Comparison of ENCODE assay signal across 9 mouse cellular contexts in genomic region chr6:90327670-90328069, GRCm38 (mm10). TPM values are rescaled to one million over a fixed set of nuclear protein-coding genes. Genes with fewer than 3 reads are reported as not detected.
A peak's percentile ranks its signal among the peaks of the same experiment; 100 is the strongest.
DNase-seq lines count a peak whose midpoint lies in the region; ATAC-seq and TF ChIP-seq lines count a peak whose summit lies in the region.
"Had no signal": no experiment of that assay in that cellular context is flagged by ENCODE, and none has a peak within 500 bp of the region (broad histone marks: within the 10 kb centered on the region; RNA-seq: fewer than 3 reads in every experiment).

No protein-coding gene starts in this region.

- 0 out of 2 replicates have a peak, but pooled peaks cover 11% of the 10 kb centered on the region for H3K27me3 ChIP-seq in hindbrain, embryonic 14.5 days (ENCODE audit: control insufficient read depth, insufficient read depth, low read length)
- H3K27me3 ChIP-seq in hindbrain, embryonic 13.5 days = peaks cover 14% of the 10 kb centered on the region; the same call in 1 of the 2 replicates
- H3K27me3 ChIP-seq in C2C12 (ENCODE audit: control insufficient read depth, insufficient read depth, insufficient read length) (peaks cover 3% of the 10 kb centered on the region), MEL (ENCODE audit: control insufficient read depth in 1 of 2, insufficient read depth in 2 of 2, low read length in 2 of 2) (no peaks in the 10 kb centered on the region)
- no peaks in the 10 kb centered on the region for H3K27me3 ChIP-seq in midbrain, embryonic 16.5 days (ENCODE audit: control insufficient read depth, insufficient read depth, low read depth, low read length)

- H3K9ac ChIP-seq in hindbrain, embryonic 14.5 days = no peak overlapping the region
- H3K9ac ChIP-seq in hindbrain, embryonic 13.5 days = no peak overlapping the region
- H3K9ac ChIP-seq in MEL (ENCODE audit: control insufficient read depth, low read depth, low read length, poor library complexity, severe bottlenecking) = no peak overlapping the region
- no peak overlapping the region for H3K9ac ChIP-seq in midbrain, embryonic 16.5 days (ENCODE audit: low read depth, low read length)

- no peak for TF ChIP-seq POLR2A in MEL (IDR thresholded peaks at IDR 0.05; ENCODE audit: control insufficient read depth in 1 of 2, insufficient read depth in 1 of 2, low read depth in 1 of 2, low read length in 2 of 2, poor library complexity in 1 of 2)

- H3K9me3 ChIP-seq in hindbrain, embryonic 14.5 days (ENCODE audit: control insufficient read depth, low read length) = no peaks in the 10 kb centered on the region
- no peaks in the 10 kb centered on the region for H3K9me3 ChIP-seq in hindbrain, embryonic 13.5 days
- no peaks in the 10 kb centered on the region for H3K9me3 ChIP-seq in MEL (replicated peaks; ENCODE audit: insufficient read depth, low read length)
- no peaks in the 10 kb centered on the region for H3K9me3 ChIP-seq in midbrain, embryonic 16.5 days (replicated peaks; ENCODE audit: control insufficient read depth, low read length, poor library complexity, severe bottlenecking)

- TF ChIP-seq CTCF in C2C12 (IDR thresholded peaks at IDR 0.05; ENCODE audit: control insufficient read depth, insufficient read depth, insufficient read length) = peak; percentile 4
- TF ChIP-seq CTCF in MEL (IDR thresholded peaks at IDR 0.05 in 2 of 3, conservative IDR thresholded peaks at IDR 0.05 in 1 of 3; ENCODE audit: control insufficient read depth in 1 of 3, insufficient read depth in 1 of 3, low read depth in 2 of 3, low read length in 3 of 3, poor library complexity in 1 of 3, severe bottlenecking in 1 of 3) = peak; percentile 18 to 60 (median 56); a peak in 5 of 6 replicates

- H3ac ChIP-seq in C2C12 (ENCODE audit: control insufficient read depth, insufficient read length, low read depth) = no peak overlapping the region

- ATAC-seq in hindbrain, embryonic 14.5 days (ENCODE audit: low FRiP score) = no peak
- no peak for ATAC-seq in hindbrain, embryonic 13.5 days (ENCODE audit: low FRiP score)
- ATAC-seq in midbrain, embryonic 16.5 days = no peak

- H3K4me2 ChIP-seq in hindbrain, embryonic 14.5 days (replicated peaks) = no peak overlapping the region
- H3K4me2 ChIP-seq in hindbrain, embryonic 13.5 days = no peak overlapping the region
- no peak overlapping the region for H3K4me2 ChIP-seq in midbrain, embryonic 16.5 days (ENCODE audit: low read length)

- no peaks in the 10 kb centered on the region for H3K36me3 ChIP-seq in hindbrain, embryonic 14.5 days (replicated peaks; ENCODE audit: control insufficient read depth, insufficient read depth)
- no peaks in the 10 kb centered on the region for H3K36me3 ChIP-seq in hindbrain, embryonic 13.5 days
- H3K36me3 ChIP-seq in C2C12 (ENCODE audit: control insufficient read depth, insufficient read depth) (no peaks in the 10 kb centered on the region), MEL (ENCODE audit: control insufficient read depth in 1 of 2, insufficient read depth in 2 of 2, low read length in 2 of 2) (no peaks in the 10 kb centered on the region)
- H3K36me3 ChIP-seq in midbrain, embryonic 16.5 days (ENCODE audit: control insufficient read depth, insufficient read depth, low read length) = no peaks in the 10 kb centered on the region

- 0 out of 2 replicates have a peak, but pooled peaks cover 5% of the 10 kb centered on the region for H3K4me1 ChIP-seq in hindbrain, embryonic 14.5 days (replicated peaks; ENCODE audit: control insufficient read depth, insufficient read depth, low read length)
- peaks cover 9% of the 10 kb centered on the region; the same call in 1 of the 2 replicates for H3K4me1 ChIP-seq in hindbrain, embryonic 13.5 days (replicated peaks)
- H3K4me1 ChIP-seq in MEL (ENCODE audit: control insufficient read depth in 1 of 2, insufficient read depth in 2 of 2, low read length in 2 of 2) = no peaks in the 10 kb centered on the region
- H3K4me1 ChIP-seq in midbrain, embryonic 16.5 days (ENCODE audit: control insufficient read depth, insufficient read depth, low read length) = peaks cover 3% of the 10 kb centered on the region; the same call in 1 of the 2 replicates

- no peaks in the 10 kb centered on the region for H3K79me2 ChIP-seq in C2C12 (ENCODE audit: control insufficient read depth, insufficient read depth)
- H3K79me2 ChIP-seq in MEL (ENCODE audit: control insufficient read depth, insufficient read depth, low read length, poor library complexity) = no peaks in the 10 kb centered on the region

- TF ChIP-seq EP300 in MEL (IDR thresholded peaks at IDR 0.05; ENCODE audit: low read depth in 1 of 2, low read length in 2 of 2) = no peak

- no peak overlapping the region for H3K27ac ChIP-seq in hindbrain, embryonic 14.5 days
- H3K27ac ChIP-seq in hindbrain, embryonic 13.5 days = no peak overlapping the region
- no peak overlapping the region for H3K27ac ChIP-seq in MEL (ENCODE audit: control insufficient read depth, low read depth, low read length)
- H3K27ac ChIP-seq in midbrain, embryonic 16.5 days (ENCODE audit: low read length) = no peak overlapping the region

- no peak overlapping the region for H3K4me3 ChIP-seq in hindbrain, embryonic 14.5 days (replicated peaks; ENCODE audit: low read length)
- H3K4me3 ChIP-seq in hindbrain, embryonic 13.5 days = no peak overlapping the region
- H3K4me3 ChIP-seq in C2C12 (ENCODE audit: insufficient read depth, poor library complexity, severe bottlenecking) (no peak overlapping the region), MEL (ENCODE audit: control insufficient read depth in 1 of 2, insufficient read depth in 1 of 2, low read depth in 2 of 2, low read length in 2 of 2) (no peak overlapping the region)
- no peak overlapping the region for H3K4me3 ChIP-seq in midbrain, embryonic 16.5 days (ENCODE audit: low read depth, low read length)

- no peaks in the 10 kb centered on the region for H3K79me3 ChIP-seq in C2C12 (ENCODE audit: low read depth)

- TF ChIP-seq RAD21 in MEL (IDR thresholded peaks at IDR 0.05; ENCODE audit: low read depth, low read length) = peak; percentile 28

- DNase-seq in hindbrain, embryonic 14.5 days (ENCODE audit: low spot score) = peak; percentile 60
- peak; percentile 8 for DNase-seq in MEL (ENCODE audit: low read depth, low spot score)
- DNase-seq in layer of hippocampus, adult 9-10 months (ENCODE audit: low spot score) = peak; percentile 37
- DNase-seq in urinary bladder, postnatal 25 days (ENCODE audit: low spot score) = no peak

- 26% methylated on average over 6 of the region's 6 CpGs for WGBS in hindbrain, embryonic 14.5 days
- WGBS in hindbrain, embryonic 13.5 days = 27% methylated on average over 6 of the region's 6 CpGs
- WGBS in midbrain, embryonic 16.5 days = 21% methylated on average over 6 of the region's 6 CpGs

TF ChIP-seq in C2C12, 6 proteins besides CTCF, POLR2A, EP300 and RAD21:
- no peak for TF ChIP-seq MYOD1 (IDR thresholded peaks at IDR 0.05; ENCODE audit: control insufficient read depth, insufficient read length, low read depth)
- TF ChIP-seq CEBPB (IDR thresholded peaks at IDR 0.05; ENCODE audit: low read depth) = no peak
TF ChIP-seq in C2C12: peak in this region for 0.

TF ChIP-seq in MEL, 35 proteins besides CTCF, POLR2A, EP300 and RAD21:
- TF ChIP-seq SMC3 (IDR thresholded peaks at IDR 0.05; ENCODE audit: low read depth, low read length) = peak; percentile 74
- TF ChIP-seq NRF1 (IDR thresholded peaks at IDR 0.05; ENCODE audit: insufficient read depth, low read depth, low read length, poor library complexity, severe bottlenecking) = no peak
- TF ChIP-seq ZC3H11A (IDR thresholded peaks at IDR 0.05; ENCODE audit: low read depth, low read length) = 0 out of 2 replicates have a peak, but pooled peaks have one; percentile 4
- no peak for TF ChIP-seq MAX (IDR thresholded peaks at IDR 0.05; ENCODE audit: low read length)

RNA-seq across cellular contexts. Expression of gene Chst13, which starts 2.7 kb away (rescaled TPM):
- polyA plus RNA-seq in hindbrain, embryonic 14.5 days (2014; fragmentation: Nextera tagmentation; extraction: Ambion mirVana) = not detected in 2 replicates
- 0.12 and 0.17 TPM in 2 replicates for polyA plus RNA-seq in hindbrain, embryonic 13.5 days (2015; fragmentation: Nextera tagmentation; extraction: Ambion mirVana)
- polyA plus RNA-seq in C2C12 (2012; fragmentation: generic; extraction: Trizol) (0.05 TPM), MEL (2012; ENCODE audit: insufficient read depth in 1 of 2, insufficient read length in 2 of 2, low read depth in 1 of 2, low replicate concordance in 2 of 2, missing spikeins in 1 of 2) (not detected)
- not detected in 2 replicates for total RNA-seq in MEL (2012; rRNA removed)
- 0.11 TPM in 1 of 2 replicates, not detected in the other for polyA plus RNA-seq in midbrain, embryonic 16.5 days (2015; fragmentation: Nextera tagmentation; extraction: Ambion mirVana)
- polyA plus RNA-seq: neural tube, embryonic 11.5 days had no signal

RNA-seq across cellular contexts. Expression of gene Uroc1, which starts 5.4 kb away (rescaled TPM):
- not detected in 2 replicates for polyA plus RNA-seq in hindbrain, embryonic 14.5 days (2014; fragmentation: Nextera tagmentation; extraction: Ambion mirVana)
- polyA plus RNA-seq in hindbrain, embryonic 13.5 days (2015; fragmentation: Nextera tagmentation; extraction: Ambion mirVana) = not detected in 2 replicates
- polyA plus RNA-seq in C2C12 (2012; fragmentation: generic; extraction: Trizol) (not detected), MEL (2012; ENCODE audit: insufficient read depth in 1 of 2, insufficient read length in 2 of 2, low read depth in 1 of 2, low replicate concordance in 2 of 2, missing spikeins in 1 of 2) (not detected)
- not detected in 2 replicates for total RNA-seq in MEL (2012; rRNA removed)
- not detected in 2 replicates for polyA plus RNA-seq in midbrain, embryonic 16.5 days (2015; fragmentation: Nextera tagmentation; extraction: Ambion mirVana)
- polyA plus RNA-seq: neural tube, embryonic 11.5 days had no signal

RNA-seq across cellular contexts. Expression of gene BC048671, which starts 26.7 kb away (rescaled TPM):
- polyA plus RNA-seq in hindbrain, embryonic 14.5 days (2014; fragmentation: Nextera tagmentation; extraction: Ambion mirVana) = not detected in 2 replicates
- polyA plus RNA-seq in hindbrain, embryonic 13.5 days (2015; fragmentation: Nextera tagmentation; extraction: Ambion mirVana) = not detected in 2 replicates
- polyA plus RNA-seq in C2C12 (2012; fragmentation: generic; extraction: Trizol) (not detected), MEL (2012; ENCODE audit: insufficient read depth in 1 of 2, insufficient read length in 2 of 2, low read depth in 1 of 2, low replicate concordance in 2 of 2, missing spikeins in 1 of 2) (not detected)
- not detected in 2 replicates for total RNA-seq in MEL (2012; rRNA removed)
- not detected in 2 replicates for polyA plus RNA-seq in midbrain, embryonic 16.5 days (2015; fragmentation: Nextera tagmentation; extraction: Ambion mirVana)
- polyA plus RNA-seq: embryonic facial prominence, embryonic 14.5 days; neural tube, embryonic 11.5 days had no signal

RNA-seq across cellular contexts. Expression of gene Zxdc, which starts 41.6 kb away (rescaled TPM):
- 17.1 and 17.7 TPM in 2 replicates for polyA plus RNA-seq in hindbrain, embryonic 14.5 days (2014; fragmentation: Nextera tagmentation; extraction: Ambion mirVana)
- polyA plus RNA-seq in hindbrain, embryonic 13.5 days (2015; fragmentation: Nextera tagmentation; extraction: Ambion mirVana) = 10.5 and 11.2 TPM in 2 replicates
- polyA plus RNA-seq in C2C12 (2012; fragmentation: generic; extraction: Trizol) = 7.4 TPM
- 7.8 and 8.6 TPM in 2 replicates for total RNA-seq in MEL (2012; rRNA removed)
- 10 to 100 TPM in 1 of 2 experiments, not detected in 1; 10.7 TPM for polyA plus RNA-seq in MEL (2012; ENCODE audit: insufficient read depth in 1 of 2, insufficient read length in 2 of 2, low read depth in 1 of 2, low replicate concordance in 2 of 2, missing spikeins in 1 of 2)
- polyA plus RNA-seq in midbrain, embryonic 16.5 days (2015; fragmentation: Nextera tagmentation; extraction: Ambion mirVana) = 8.8 and 9.2 TPM in 2 replicates
